10 mouse cellular contexts compared by ENCODE assay signal in genomic region chr8:46851560-46851959, GRCm38 (mm10).
A peak's percentile ranks its signal among the peaks of the same experiment; 100 is the strongest.
DNase-seq lines count a peak whose midpoint lies in the region; ATAC-seq and TF ChIP-seq lines count a peak whose summit lies in the region.
"Had no signal": no experiment of that assay in that cellular context is flagged by ENCODE, and none has a peak within 500 bp of the region (broad histone marks: within the 10 kb centered on the region; RNA-seq: fewer than 3 reads in every experiment).

No protein-coding gene starts in this region.

- 70% methylated on average over 4 of the region's 4 CpGs for WGBS in heart, postnatal 0 days
- WGBS in heart, embryonic 10.5 days, result 75% methylated on average over 4 of the region's 4 CpGs
- WGBS in thymus, adult 2 months, result 34% methylated on average over 4 of the region's 4 CpGs

- TF ChIP-seq POLR2A in thymus, adult 2 months (IDR thresholded peaks at IDR 0.05; ENCODE audit: control insufficient read depth, extremely low read depth, insufficient read depth, low read length, poor library complexity), result no peak

- DNase-seq in heart, postnatal 0 days (ENCODE audit: low spot score), result no peak
- no peak for DNase-seq in heart, embryonic 10.5 days (ENCODE audit: low spot score)
- peak; percentile 14 for DNase-seq in thymus, adult 2 months
- no peak for DNase-seq in thymus, postnatal 36 days
- DNase-seq in lung, postnatal 25 days (ENCODE audit: low spot score), result peak; percentile 66
- no peak for DNase-seq in embryo, embryonic 10.5 days (ENCODE audit: low spot score)
- no peak for DNase-seq in gastrocnemius, postnatal 14 days
- DNase-seq in left cerebral cortex, adult 11 months (ENCODE audit: low spot score), result no peak
- DNase-seq: cerebellum, postnatal 14 days had no signal

- no peak for ATAC-seq in heart, postnatal 0 days (ENCODE audit: insufficient read depth, low read depth)

- no peak overlapping the region for H3K4me2 ChIP-seq in heart, postnatal 0 days (ENCODE audit: low read depth, low read length)
- H3K4me2 ChIP-seq: heart, embryonic 13.5 days had no signal

- no peaks in the 10 kb centered on the region for H3K9me3 ChIP-seq in heart, postnatal 0 days (replicated peaks; ENCODE audit: control insufficient read depth, low read length)
- H3K9me3 ChIP-seq in heart, embryonic 10.5 days, result no peaks in the 10 kb centered on the region
- H3K9me3 ChIP-seq: heart, embryonic 13.5 days had no signal

- H3K9ac ChIP-seq in heart, postnatal 0 days (replicated peaks; ENCODE audit: low read depth, low read length), result no peak overlapping the region
- H3K9ac ChIP-seq: heart, embryonic 13.5 days had no signal

- no peak overlapping the region for H3K4me3 ChIP-seq in heart, postnatal 0 days (ENCODE audit: low read depth, low read length)
- H3K4me3 ChIP-seq in heart, embryonic 10.5 days, result no peak overlapping the region
- no peak overlapping the region for H3K4me3 ChIP-seq in thymus, adult 2 months (ENCODE audit: control insufficient read depth, insufficient read depth, low read length)
- H3K4me3 ChIP-seq: heart, embryonic 13.5 days had no signal

- H3K27ac ChIP-seq in heart, postnatal 0 days (ENCODE audit: low read depth), result peak overlapping the region; percentile 36; the same call in 1 of the 2 replicates
- no peak overlapping the region for H3K27ac ChIP-seq in heart, embryonic 10.5 days
- no peak overlapping the region for H3K27ac ChIP-seq in thymus, adult 2 months (ENCODE audit: control insufficient read depth, insufficient read depth, low read length)
- H3K27ac ChIP-seq: heart, embryonic 13.5 days had no signal

- no peak for TF ChIP-seq EP300 in heart, postnatal 0 days (IDR thresholded peaks at IDR 0.05; ENCODE audit: low read depth)

- no peak for TF ChIP-seq CTCF in heart, postnatal 0 days (IDR thresholded peaks at IDR 0.05; ENCODE audit: low read depth)
- TF ChIP-seq CTCF in thymus, adult 2 months (IDR thresholded peaks at IDR 0.05; ENCODE audit: borderline replicate concordance, control insufficient read depth, extremely low read depth, insufficient read depth, low read length, poor library complexity), result no peak

- intact Hi-C loops in gastrocnemius, postnatal 14 days (cut with DNase I; ENCODE audit: low total_unique reads), result no loop called here

- peaks cover 10% of the 10 kb centered on the region for H3K36me3 ChIP-seq in heart, postnatal 0 days (replicated peaks; ENCODE audit: control insufficient read depth, insufficient read depth, low read length)
- H3K36me3 ChIP-seq in heart, embryonic 10.5 days, result peaks cover 2% of the 10 kb centered on the region; the same call in 1 of the 2 replicates
- peaks cover 3% of the 10 kb centered on the region for H3K36me3 ChIP-seq in thymus, adult 2 months (ENCODE audit: control insufficient read depth, insufficient read depth, low read length)

- no peaks in the 10 kb centered on the region for H3K27me3 ChIP-seq in heart, postnatal 0 days (ENCODE audit: control insufficient read depth, insufficient read depth, low read length)
- no peaks in the 10 kb centered on the region for H3K27me3 ChIP-seq in heart, embryonic 10.5 days (ENCODE audit: insufficient read depth, poor library complexity, severe bottlenecking)
- H3K27me3 ChIP-seq in thymus, adult 2 months (ENCODE audit: control insufficient read depth, insufficient read depth, low read length), result no peaks in the 10 kb centered on the region
- H3K27me3 ChIP-seq: heart, embryonic 13.5 days had no signal

- peaks cover 15% of the 10 kb centered on the region for H3K4me1 ChIP-seq in heart, postnatal 0 days (ENCODE audit: control insufficient read depth, insufficient read depth)
- H3K4me1 ChIP-seq in heart, embryonic 10.5 days, result peaks cover 12% of the 10 kb centered on the region
- H3K4me1 ChIP-seq in thymus, adult 2 months (replicated peaks; ENCODE audit: control insufficient read depth, insufficient read depth, low read length), result peaks cover 19% of the 10 kb centered on the region

Comparison
In these comparisons a context has a peak if more than half of its experiments do, and no peak if none do; other contexts are left out.
1. DNase-seq: peak in thymus, adult 2 months (single experiment) and lung, postnatal 25 days (single experiment); none in heart, postnatal 0 days (single experiment), heart, embryonic 10.5 days (single experiment), thymus, postnatal 36 days (0 of 2), embryo, embryonic 10.5 days (single experiment), gastrocnemius, postnatal 14 days (single experiment) and left cerebral cortex, adult 11 months (single experiment).